ENCODE assay signal across 12 mouse cellular contexts in the genomic region with DNA sequence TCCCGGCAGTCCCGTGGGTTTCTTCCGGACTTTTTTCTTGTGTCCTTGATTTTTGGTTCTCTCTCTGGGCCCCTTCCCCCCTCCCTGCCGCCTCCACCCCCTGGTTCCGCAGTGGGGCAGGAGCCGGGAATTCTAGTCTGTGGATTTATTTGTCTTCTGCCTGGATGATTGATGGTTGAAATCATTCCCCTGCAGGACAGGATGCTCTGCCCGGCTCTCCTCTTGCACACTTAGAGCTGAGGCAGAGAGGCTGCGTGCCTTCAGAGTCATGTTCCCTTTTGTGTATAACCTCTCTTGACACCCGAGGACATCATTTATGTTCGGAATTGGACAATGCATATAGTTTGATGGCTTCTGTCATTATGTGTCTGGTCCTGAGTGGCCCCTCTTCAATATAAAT.
DNase-seq lines count a peak whose midpoint lies in the region; ATAC-seq and TF ChIP-seq lines count a peak whose summit lies in the region.
"Had no signal": no experiment of that assay in that cellular context is flagged by ENCODE, and none has a peak within 500 bp of the region (broad histone marks: within the 10 kb centered on the region; RNA-seq: fewer than 3 reads in every experiment).

No protein-coding gene starts in this region.

- no peak overlapping the region for H3K4me2 ChIP-seq in hindbrain, embryonic 11.5 days (replicated peaks; ENCODE audit: low read depth, low read length)
- no peak overlapping the region for H3K4me2 ChIP-seq in midbrain, postnatal 0 days (ENCODE audit: low read depth, low read length, poor library complexity, severe bottlenecking)

- no peak for ATAC-seq in hindbrain, embryonic 11.5 days (ENCODE audit: low FRiP score)
- no peak for ATAC-seq in midbrain, postnatal 0 days (ENCODE audit: low FRiP score)

- H3K27ac ChIP-seq in hindbrain, embryonic 11.5 days (ENCODE audit: low read depth, low read length), result peak overlapping the region; percentile 61; the same call in 1 of the 2 replicates
- 0 out of 2 replicates have a peak overlapping the region, but pooled peaks have one; percentile 3 for H3K27ac ChIP-seq in midbrain, postnatal 0 days (ENCODE audit: low read depth, low read length)
- H3K27ac ChIP-seq: liver, embryonic 12.5 days had no signal

- H3K36me3 ChIP-seq in hindbrain, embryonic 11.5 days (ENCODE audit: control insufficient read depth, insufficient read depth, low read length), result no peaks in the 10 kb centered on the region
- no peaks in the 10 kb centered on the region for H3K36me3 ChIP-seq in midbrain, postnatal 0 days (ENCODE audit: insufficient read depth, low read length)
- H3K36me3 ChIP-seq: liver, embryonic 12.5 days had no signal

- H3K4me3 ChIP-seq in hindbrain, embryonic 11.5 days (ENCODE audit: low read depth, low read length), result no peak overlapping the region
- no peak overlapping the region for H3K4me3 ChIP-seq in midbrain, postnatal 0 days (ENCODE audit: low read depth, low read length)

- intact Hi-C loops in gastrocnemius, postnatal 36 days (cut with DNase I), result no loop called here

- H3K9ac ChIP-seq in hindbrain, embryonic 11.5 days (ENCODE audit: low read depth, low read length), result no peak overlapping the region
- no peak overlapping the region for H3K9ac ChIP-seq in midbrain, postnatal 0 days (replicated peaks; ENCODE audit: low read length, poor library complexity, severe bottlenecking)
- H3K9ac ChIP-seq: liver, embryonic 12.5 days had no signal

- 30% methylated on average over 10 of the region's 10 CpGs for WGBS in hindbrain, embryonic 11.5 days
- 60% methylated on average over 10 of the region's 10 CpGs for WGBS in midbrain, postnatal 0 days

- no peak for TF ChIP-seq CTCF in midbrain, postnatal 0 days (IDR thresholded peaks at IDR 0.05)

- no peaks in the 10 kb centered on the region for H3K9me3 ChIP-seq in hindbrain, embryonic 11.5 days (ENCODE audit: control insufficient read depth, low read length)
- H3K9me3 ChIP-seq in midbrain, postnatal 0 days (ENCODE audit: low read length), result no peaks in the 10 kb centered on the region
- H3K9me3 ChIP-seq: liver, embryonic 12.5 days had no signal

- DNase-seq in kidney, postnatal 10 days, result peak; percentile 10
- no peak for DNase-seq in kidney, adult 9 months
- peak; percentile 24 for DNase-seq in embryo, embryonic 10 days (ENCODE audit: low spot score)
- peak; percentile 31 for DNase-seq in hindbrain, embryonic 11.5 days (ENCODE audit: low spot score)
- no peak for DNase-seq in midbrain, postnatal 0 days (ENCODE audit: low spot score)
- no peak for DNase-seq in spleen, postnatal 36 days (ENCODE audit: low spot score in 2 of 2)
- DNase-seq in thymus, postnatal 4 days, result no peak
- no peak for DNase-seq in gastrocnemius, postnatal 36 days
- DNase-seq: cerebellum, postnatal 36 days; heart, adult 2 months; heart, postnatal 10 days had no signal

- H3K4me1 ChIP-seq in hindbrain, embryonic 11.5 days (replicated peaks; ENCODE audit: control insufficient read depth, insufficient read depth, low read length), result no peaks in the 10 kb centered on the region; the same call in 1 of the 2 replicates
- no peaks in the 10 kb centered on the region for H3K4me1 ChIP-seq in midbrain, postnatal 0 days (ENCODE audit: insufficient read depth, low read length)

- no peaks in the 10 kb centered on the region for H3K27me3 ChIP-seq in hindbrain, embryonic 11.5 days (ENCODE audit: control insufficient read depth, insufficient read depth, low read length)
- no peaks in the 10 kb centered on the region for H3K27me3 ChIP-seq in midbrain, postnatal 0 days (ENCODE audit: insufficient read depth, low read length)

Comparison
In these comparisons a context has a peak if more than half of its experiments do, and no peak if none do; other contexts are left out.
1. DNase-seq: peak in kidney, postnatal 10 days (single experiment), embryo, embryonic 10 days (single experiment) and hindbrain, embryonic 11.5 days (single experiment); none in kidney, adult 9 months (single experiment), midbrain, postnatal 0 days (single experiment), spleen, postnatal 36 days (0 of 2), thymus, postnatal 4 days (single experiment) and gastrocnemius, postnatal 36 days (0 of 2).